Mouse (Mus musculus): ENCODE measurements around the gene Rps6ka3.

Rps6ka3 gene

DNA sequence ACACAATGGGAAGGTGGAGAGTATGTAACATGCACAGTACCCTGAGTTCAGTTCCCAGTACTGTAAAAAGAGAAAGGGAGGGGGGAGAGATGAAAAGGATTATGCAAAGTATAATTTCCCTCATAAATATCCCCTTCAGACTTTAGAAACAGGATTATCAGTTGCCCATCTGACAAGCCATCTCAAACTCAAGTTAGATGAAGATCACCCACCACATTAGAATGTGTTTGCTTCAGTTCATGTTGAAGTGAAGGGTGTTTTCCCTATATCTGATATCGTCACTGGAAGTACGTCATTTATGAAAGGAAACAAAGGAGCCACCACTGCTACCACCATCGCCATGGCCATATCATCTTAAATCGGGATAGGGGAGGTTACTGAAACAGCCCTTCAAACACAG lies at the start of gene Rps6ka3:
Gene Rps6ka3 (plus strand): TSS at position 301 of the 400 bp plus-strand sequence.
- DNase-seq (ENCODE audit: low spot score in 2 of 2): no peak

DNA sequence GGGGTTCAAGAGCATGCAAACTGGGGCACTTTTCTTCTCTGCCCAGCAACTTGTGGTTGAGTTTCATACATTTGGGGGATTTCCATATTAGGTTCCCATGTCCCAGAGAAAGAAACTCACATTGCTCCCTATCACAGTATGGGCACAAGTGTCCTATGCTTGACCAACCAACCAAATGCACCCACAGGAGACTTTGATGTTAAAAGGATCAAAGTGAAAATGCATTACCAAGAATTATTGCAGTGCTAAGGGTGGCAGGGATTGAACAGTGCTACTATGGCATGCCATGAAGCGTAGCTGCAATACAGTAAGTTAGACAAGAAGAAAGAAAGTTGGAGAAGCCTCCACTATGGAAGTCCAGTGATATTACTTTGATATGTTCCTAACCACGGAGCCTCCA lies 40.9 kb upstream of the Rps6ka3 start:
- no peak for DNase-seq (ENCODE audit: low spot score in 2 of 2)

DNA sequence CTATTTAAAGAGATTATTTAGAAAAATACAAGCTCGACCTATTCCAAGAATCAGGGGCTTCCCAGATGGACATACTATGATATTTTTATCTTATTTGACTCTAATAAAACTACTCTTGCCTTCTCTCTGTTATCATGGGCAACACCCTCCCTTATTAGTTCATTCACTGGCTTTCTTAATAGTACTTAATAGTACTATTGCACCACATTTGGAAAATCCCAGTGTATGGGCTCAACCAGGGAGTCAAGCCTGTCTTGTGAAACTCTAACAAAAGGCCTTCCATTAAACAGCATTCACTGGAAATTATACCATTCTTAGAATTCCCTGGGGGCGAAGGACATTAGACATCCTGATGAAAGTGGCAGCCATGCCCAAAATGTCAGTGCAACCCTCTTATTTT lies 38.5 kb upstream of the Rps6ka3 start:
- DNase-seq (ENCODE audit: low spot score in 2 of 2): no peak

DNA sequence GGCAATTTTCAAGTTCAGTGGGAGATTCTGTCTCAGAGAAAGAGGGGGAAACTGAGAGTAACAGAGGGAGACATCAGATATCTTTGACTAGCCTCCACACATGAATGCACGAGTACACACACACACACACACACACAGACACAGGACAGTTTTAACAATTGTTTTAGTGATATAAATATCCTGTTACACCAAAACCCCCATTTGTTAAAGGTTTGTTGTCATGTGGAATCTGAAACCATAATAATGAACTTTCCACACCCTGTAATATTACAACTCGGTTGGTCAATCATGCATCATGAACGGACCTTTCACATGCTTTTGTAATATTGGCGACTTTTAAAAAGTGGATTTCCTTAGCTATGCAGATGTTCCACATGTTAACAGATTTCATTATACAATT lies 18.5 kb upstream of the Rps6ka3 start:
- DNase-seq (ENCODE audit: low spot score in 2 of 2): no peak

DNA sequence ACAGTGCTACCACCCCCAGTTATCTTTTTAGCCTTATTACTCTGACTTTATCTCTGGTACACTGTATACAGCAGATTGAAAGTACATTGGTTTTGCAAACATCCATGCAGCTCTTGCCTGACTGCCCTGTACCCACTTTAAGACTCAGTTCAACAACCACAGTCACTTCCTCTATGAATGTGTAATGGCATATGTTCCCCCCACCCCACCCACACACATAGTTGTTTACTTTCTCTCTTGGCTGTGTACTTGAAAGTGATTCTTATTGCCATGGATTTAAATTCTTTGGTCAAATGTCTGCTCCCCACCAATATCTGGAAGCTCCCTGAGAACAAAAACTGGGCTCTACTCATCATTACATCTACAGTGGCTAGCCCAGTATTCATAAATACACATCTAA lies 10.6 kb upstream of the Rps6ka3 start:
- DNase-seq (ENCODE audit: low spot score in 2 of 2): no peak

DNA sequence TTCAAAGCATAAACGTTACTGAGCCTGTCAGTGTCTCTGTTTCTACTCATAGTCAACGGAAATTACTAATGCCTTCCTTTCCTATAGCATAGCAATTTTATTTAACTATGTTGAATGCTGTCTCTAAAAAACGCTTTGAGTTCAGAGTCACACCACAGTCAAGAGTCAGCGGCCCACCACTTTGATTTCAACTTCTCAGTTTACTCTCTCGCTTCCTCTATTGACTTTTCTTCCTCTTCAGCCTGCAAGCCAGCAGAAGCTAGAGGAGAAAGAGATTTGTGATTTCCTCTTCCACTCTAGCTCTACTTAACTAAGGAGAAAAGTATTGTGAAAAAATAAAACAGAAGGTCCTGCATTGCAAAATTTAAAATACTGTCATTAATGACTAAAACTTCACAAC lies 10.0 kb upstream of the Rps6ka3 start:
- DNase-seq (ENCODE audit: low spot score in 2 of 2): no peak

DNA sequence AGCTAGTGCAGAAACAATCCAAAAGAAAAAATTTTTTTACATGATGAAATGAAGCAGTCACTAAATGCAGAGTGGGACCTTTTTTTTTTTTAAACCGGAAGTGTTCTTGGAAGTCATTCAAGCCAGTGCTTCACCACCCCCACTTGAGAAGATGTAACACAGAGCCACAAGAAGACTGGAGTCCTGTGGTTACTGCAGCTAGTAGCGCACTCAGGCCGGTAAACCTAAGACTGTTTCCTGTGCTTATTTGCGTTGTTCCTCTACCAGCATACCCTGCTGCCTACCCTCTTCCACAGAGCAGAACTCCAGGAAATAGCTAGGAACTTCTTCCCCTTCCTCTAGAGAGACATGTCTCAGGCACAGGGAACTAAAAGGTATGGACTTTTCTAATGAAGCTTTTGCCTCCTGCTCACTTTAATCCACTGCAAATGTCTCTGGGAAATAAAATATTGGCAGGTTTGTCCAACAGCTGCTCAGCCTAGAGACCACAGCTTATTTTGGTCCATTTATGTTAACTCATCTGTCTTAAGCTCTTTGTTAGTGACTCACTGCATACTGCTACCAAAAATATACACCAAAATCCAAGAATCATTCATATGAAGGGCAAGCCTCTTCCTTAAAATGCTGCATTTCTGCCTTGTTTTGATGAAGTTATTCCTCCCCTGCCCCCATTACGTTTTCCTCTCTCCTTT lies 931 bp downstream of the Rps6ka3 start:
- no peak for DNase-seq (ENCODE audit: low spot score in 2 of 2)

DNA sequence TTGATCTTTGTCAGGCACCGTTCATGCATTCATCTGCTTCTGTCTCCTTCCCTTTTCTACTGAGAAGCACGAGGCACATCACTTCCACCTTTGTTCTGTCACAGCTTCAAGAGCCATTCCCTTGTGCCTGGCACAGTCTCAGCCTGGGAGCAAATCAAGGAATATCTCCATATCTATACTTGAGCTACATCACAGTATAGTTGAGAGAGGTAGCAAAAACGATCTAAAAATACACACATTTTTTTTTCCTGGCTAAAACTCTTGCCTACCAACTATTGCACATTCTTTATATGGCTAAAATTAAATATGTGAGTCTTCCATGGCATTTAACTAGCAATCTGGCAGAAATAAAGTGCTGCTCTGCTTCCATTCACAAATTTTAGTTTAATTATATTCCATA lies 5.1 kb downstream of the Rps6ka3 start:
- DNase-seq (ENCODE audit: low spot score in 2 of 2): no peak

DNA sequence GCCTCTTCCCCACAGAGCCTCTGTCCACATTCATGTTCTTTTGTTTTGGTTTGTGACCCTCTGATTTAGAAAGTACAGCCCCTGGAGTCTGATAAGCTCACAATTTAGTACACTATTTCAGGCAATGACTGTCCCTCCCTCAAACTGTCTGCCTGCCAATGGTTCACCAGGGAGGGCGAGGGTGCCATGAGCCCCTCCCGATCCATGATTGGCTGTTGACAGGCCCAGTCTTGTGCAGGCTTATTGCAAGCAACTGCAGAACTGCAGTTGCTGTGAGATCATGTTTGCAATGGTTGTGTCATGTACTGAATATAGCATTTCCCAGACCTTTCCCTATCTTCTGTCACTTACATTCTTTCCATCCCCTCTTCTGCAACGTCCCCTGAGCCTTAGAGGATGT lies 12.4 kb downstream of the Rps6ka3 start:
- no peak for DNase-seq (ENCODE audit: low spot score in 2 of 2)

DNA sequence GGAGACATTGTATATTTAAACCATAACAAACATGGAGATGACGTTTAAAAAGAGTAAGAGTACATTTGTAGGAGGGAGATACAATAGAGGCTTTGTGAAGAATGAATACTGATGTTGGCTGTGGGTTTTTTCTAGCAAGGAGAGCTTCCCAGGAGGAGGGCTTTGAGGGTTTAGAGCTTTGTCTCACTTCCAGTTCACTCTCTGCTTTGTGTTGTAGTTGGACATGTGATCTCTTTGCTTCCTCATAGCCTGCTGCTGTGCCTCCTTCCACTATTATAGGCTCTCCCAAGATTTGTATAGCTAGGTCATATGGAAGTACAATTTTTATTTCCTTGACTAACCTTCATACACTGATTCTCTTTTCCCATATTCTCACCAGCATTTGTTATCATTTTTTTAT lies 27.2 kb downstream of the Rps6ka3 start:
- DNase-seq (ENCODE audit: low spot score in 2 of 2): no peak

DNA sequence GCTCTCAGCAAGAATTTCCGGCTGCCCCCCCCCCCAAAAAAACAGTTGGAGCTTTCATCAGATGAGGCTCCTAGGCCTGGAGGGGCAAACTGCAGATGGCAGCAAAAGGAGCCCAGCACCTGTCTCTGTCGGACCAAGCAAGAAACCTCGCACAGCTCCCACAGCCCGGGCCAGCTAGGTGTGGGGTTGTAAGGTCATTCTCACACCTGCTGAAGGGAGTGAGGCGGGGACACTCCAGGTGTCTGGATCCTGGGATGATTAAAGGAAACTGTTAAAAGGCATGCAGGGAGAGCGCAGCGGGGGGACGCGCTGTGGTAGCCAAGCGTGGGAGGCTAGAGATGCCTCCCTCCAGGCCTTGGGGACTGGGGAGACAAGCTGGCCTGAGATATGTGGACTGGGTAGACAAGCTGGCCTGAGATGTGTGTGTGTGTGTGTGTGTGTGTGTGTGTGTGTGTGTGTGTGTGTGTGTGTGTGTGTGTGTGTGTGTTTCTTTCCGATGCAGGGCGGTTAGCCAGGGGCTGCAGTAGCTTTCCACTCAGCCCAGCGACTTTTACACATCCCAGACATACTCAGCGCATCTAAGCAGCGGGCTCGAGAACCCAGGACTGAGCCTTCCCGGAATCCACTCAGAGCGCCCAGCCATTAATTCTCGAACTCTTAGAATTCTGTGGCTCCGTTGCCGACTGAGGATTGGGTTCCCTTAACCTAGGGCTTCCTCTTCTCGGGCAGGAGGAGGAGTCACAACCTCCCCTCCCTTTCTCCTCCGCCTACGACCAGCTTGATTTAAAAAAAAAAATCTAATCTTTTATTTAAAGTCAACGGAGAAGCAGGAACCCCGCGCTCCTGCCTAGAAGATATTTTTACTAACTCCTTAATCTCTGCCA lies 44.1 kb downstream of the Rps6ka3 start:
- DNase-seq (ENCODE audit: low spot score in 2 of 2): peak; percentile 9 to 21

DNA sequence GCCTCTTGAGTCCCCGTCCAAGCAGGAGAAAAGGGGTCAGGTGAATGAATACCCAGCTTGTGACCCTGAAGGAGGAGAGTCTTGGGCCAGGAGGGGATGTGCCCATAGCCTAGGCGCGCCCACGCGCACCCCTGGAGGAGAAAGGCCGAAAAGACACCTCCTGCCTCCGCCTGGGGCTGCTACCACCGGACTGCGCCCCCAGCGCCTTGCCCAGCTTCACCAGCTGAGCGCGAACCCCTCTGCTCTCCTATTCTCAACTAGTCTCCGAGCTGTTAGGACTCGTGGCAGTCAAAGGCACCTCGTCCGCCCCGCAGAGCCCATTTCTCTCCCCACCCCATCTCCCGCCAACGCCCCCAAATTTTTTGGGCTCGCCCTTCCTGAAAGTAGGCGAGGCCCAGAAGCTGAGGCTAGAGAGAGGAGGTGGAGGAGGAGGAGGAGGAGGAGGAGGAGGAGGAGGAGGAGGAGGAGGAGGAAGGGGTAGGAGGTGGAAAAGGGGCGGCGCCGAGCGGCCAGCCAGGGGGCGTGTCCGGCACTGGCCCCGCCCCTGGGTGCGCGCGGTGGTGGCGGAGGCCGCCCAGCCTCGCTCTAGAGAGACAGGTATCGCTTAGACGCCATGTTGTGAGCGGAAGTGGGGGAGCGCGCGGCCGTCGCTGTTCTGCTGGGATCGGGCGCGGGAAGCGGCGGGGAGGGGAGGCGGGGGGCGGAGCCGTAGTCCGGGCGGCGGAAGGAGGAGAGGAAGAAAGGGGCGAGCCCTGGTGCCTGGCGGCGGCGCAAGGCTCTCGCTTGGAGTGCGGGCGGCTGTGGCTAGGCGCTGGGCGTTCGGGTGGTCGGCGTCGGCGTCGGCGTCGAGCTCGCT lies 45.2 kb downstream of the Rps6ka3 start:
- peak; percentile 55 to 80 for DNase-seq (ENCODE audit: low spot score in 2 of 2)

DNA sequence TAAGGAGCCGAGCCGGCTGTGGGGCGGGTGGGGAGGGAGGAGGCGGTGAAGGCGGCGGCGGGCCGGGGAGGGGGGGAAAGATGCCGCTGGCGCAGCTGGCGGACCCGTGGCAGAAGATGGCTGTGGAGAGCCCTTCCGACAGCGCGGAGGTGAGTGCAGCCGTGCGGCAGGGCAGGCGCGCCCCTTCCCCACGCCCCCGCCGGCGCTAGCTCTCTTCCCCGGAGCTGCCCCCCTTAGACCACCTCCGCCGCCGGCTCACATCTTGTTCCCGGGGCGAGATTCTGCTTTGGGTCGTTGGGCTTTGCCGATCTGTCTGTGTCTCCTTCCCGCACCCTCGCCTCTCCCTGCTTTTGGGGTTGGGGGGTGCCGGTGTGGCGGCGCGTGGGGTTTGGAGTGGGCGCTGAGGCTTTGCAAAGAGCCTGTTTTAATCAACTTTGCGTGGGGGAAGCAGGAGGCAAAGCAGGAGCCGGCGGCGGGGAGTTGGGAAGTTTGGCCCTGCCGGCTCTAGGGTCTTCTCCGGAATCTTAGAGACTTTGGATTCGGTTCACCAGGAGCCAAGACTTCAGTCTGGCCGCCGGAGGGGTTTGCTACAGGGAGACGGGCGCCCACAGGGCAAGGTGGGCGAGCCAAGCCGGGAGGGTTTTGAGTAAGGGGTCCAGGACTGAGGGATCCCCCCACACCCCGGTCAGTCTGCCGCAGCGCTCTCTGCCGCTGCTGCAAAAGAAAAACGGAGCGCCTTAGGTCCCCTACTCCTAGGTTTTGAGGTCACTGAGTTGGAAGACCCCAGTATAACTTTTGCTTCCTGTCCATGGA lies 46.1 kb downstream of the Rps6ka3 start:
- peak in 1 of 2 experiments; percentile 5 for DNase-seq (ENCODE audit: low spot score in 2 of 2)

DNA sequence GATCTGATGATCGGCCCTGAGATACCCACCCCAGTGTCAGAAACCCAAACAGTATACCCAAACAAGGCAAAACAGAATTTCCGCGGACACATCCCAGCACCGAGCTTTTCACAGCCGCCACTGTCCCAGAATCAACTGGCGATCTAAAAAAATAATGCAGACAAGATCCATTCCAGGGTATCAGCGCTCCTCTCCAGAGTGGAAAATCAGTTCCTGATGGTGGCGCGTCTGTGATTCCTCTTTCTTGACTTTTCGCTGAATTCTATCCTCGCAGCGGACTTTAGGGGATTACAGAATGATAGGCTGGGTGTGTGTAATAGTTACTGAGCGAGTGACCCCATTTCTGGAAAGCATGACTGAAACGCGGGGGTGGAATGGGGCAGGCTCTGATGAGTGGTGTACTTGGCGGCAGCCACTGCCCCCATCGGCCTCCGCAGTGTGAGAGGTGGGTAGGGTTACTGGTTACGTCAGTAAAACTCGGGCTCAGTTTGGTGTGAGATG lies 46.9 kb downstream of the Rps6ka3 start:
- peak; percentile 5 to 22 for DNase-seq (ENCODE audit: low spot score in 2 of 2)

DNA sequence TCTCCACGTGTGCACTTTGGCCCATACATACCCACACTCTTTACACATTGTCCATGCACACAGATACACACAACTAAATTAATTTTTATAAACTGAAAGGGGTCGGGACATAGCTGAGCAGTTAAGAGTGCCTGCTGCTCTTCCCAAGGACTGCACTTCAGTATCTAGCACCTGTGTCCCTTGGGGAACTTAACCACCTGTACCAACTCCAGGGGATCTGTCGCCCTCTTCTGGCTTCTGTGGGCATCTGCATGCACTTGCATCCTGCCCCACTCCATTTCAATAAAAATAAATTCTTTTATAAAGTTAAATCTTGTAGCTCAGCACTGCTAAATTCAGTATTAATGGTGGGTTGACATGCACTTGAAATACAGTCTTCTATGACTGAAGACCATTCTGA lies 54.6 kb downstream of the Rps6ka3 start:
- no peak for DNase-seq (ENCODE audit: low spot score in 2 of 2)

DNA sequence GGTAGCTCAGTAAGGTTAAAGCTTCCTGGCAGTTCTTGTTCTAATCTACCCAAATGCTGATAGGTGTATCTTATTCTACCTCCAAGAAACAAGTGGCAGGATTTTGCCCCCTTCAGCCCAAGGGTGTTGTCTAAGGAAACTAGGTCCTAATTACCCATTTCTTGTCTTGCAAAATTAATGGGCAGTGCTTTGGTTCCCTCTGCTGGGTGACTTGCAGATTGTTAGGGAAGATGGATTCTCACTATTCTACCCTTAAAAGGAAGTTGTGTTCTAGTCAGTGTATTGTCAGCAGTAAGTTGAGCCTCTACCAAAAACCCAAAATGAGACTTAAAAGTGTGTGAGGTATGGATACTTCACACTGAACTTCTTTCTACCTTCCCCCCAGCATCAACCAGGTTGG lies 59.0 kb downstream of the Rps6ka3 start:
- DNase-seq (ENCODE audit: low spot score in 2 of 2): peak in 1 of 2 experiments; percentile 16

DNA sequence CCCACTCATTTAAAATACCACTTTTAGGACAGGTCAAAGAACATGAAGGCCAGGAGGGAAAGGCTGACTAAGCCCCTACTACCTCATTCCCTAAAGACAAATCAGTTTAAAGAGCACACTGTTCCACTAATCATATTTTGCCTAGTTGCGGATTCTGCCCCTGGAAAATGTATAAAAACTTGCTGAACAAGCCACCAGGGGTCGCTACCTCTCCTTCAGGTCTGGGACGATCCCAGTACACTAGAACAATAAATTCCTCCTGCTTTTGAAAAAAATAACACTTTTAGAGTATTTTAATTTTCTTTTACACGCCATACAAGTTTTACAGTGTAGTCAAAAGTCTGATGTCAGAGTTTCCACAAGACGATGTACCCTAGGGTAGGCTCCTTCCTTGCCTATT lies 76.7 kb downstream of the Rps6ka3 start:
- DNase-seq (ENCODE audit: low spot score in 2 of 2): no peak

DNA sequence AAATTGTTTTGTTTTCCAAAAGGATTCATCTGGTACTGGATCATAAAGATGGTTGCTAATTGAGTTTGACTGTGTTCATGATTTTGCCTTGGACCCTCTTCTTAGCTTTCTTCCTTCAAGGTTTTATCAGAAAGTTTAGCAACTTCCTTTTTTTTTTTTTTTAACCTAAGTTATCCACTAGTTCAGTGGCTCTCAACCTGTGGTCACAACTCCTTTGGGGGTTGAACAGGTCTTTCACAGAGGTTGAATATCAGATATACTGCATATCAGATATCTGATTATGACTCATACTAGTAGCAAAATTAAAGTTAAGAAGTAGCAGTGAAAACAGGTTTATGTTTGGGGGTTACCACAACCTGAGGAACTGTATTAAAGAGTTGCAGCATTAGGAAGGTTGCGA lies 85.8 kb downstream of the Rps6ka3 start:
- DNase-seq (ENCODE audit: low spot score in 2 of 2): no peak

DNA sequence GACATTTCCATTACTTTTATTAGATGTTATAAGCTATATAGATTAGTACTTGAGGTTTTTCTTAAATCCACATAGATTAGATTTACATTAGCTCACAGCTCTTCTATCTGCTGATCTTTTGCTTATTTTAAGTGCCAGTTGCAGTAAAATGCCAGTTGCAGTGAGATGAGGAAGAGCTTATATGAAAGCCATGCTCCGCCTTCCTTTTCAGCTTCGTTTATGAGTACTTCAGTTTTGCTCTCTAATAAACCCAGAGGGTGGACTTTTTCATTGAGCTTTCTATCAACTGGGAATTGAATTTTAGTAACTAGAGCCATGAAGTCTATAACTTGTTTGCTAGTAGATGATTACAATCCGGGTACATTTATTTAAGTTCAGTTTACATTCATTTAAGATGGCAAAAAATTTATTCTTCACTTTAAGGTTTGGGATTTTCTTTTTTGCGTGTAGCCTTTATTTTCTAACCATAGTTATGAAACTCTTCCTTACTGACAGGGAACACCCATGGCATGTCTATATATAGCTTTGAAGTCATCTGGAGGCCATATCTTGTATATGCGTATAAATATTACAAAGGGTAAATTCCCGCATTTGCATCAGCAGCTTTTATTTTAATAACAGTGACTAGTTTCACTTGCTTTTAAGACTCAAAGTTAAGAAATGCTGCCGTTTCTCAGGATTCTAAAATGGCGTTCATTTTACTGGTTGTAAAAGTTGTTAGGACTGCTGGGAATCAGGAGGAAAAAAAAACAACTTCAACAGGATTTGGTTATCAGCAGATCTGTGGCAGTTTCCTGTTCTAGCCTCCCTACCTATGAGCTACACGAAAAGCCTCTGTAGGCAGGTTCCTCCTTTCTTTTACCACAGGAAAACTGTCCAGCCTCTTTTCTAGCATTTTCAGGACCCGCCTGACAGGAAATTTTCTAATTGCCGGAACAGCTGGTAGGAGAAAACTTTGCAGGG lies 92.5 kb downstream of the Rps6ka3 start:
- DNase-seq (ENCODE audit: low spot score in 2 of 2): no peak

DNA sequence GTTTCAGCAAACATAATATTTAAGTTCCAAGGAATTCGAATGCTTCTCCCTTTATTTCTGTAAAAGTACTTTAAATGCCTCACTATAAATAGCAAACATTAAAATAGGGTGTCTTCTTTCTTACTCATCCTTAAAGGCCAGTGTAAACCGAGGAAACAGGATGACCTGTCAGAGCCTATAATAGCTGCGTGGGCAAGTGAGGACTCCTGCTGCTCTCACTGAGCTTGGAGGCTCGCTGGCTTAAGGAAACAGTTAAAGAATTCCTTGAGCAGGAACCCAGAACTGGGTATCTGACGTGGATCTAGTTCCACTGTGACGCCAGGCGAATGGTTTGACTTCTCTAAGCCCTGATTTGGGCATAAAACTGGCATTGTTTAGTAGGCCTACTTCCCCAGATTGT lies 105.2 kb downstream of the Rps6ka3 start:
- DNase-seq (ENCODE audit: low spot score in 2 of 2): no peak
